Mouse (Mus musculus) intestine, embryonic 14.5 days (tissue): ENCODE measurements around the gene Tbc1d24. TPM values are rescaled to one million over a fixed set of nuclear protein-coding genes. Genes with fewer than 3 reads are reported as not detected.
A peak's percentile ranks its signal among the peaks of the same experiment; 100 is the strongest.

ENCODE experiments used
- ATAC-seq: fragments of 200-750 bp; cut with Nextera tagmentation; replicated peaks from 2 replicates; pipeline ENCODE4 v1.8.0; 2017; ENCODE audit warnings: low read depth, moderate number of reproducible peaks, moderate TSS enrichment, moderate library complexity; ENCODE audit not compliant: low FRiP score, low TSS enrichment
- DNase-seq: peaks from one replicate; pipeline ENCODE4 v3.0.0-alpha.2; 2018; ENCODE audit warnings: low spot score
- H3K27ac ChIP-seq: fragments of 300-500 bp; sonication (generic); 2 replicates; pipeline ENCODE4 v1.5.1; 2014; ENCODE audit warnings: low read depth, mild to moderate bottlenecking, control low read depth
- H3K27me3 ChIP-seq: fragments of 300-500 bp; sonication (generic); replicated peaks from 2 replicates; pipeline ENCODE4 v1.6.1; 2014; ENCODE audit warnings: low read length, control low read depth; ENCODE audit not compliant: control insufficient read depth, insufficient read depth
- H3K36me3 ChIP-seq: fragments of 300-500 bp; sonication (generic); 2 replicates; pipeline ENCODE4 v1.6.1; 2014; ENCODE audit warnings: low read length, control low read depth; ENCODE audit not compliant: control insufficient read depth, insufficient read depth
- H3K4me1 ChIP-seq: fragments of 300-500 bp; sonication (generic); replicated peaks from 2 replicates; pipeline ENCODE4 v1.6.1; 2014; ENCODE audit warnings: low read length, control low read depth, mixed read lengths; ENCODE audit not compliant: control insufficient read depth, insufficient read depth
- H3K4me2 ChIP-seq: fragments of 300-500 bp; sonication (generic); 2 replicates; pipeline ENCODE4 v1.6.1; 2014; ENCODE audit warnings: low read length
- H3K4me3 ChIP-seq: fragments of 300-500 bp; sonication (generic); 2 replicates; pipeline ENCODE4 v1.5.1; 2014; ENCODE audit warnings: low read depth, low read length, control low read depth, mixed read lengths
- H3K9ac ChIP-seq: fragments of 300-500 bp; sonication (generic); 2 replicates; pipeline ENCODE4 v1.6.1; 2014; ENCODE audit warnings: mild to moderate bottlenecking, low read length
- H3K9me3 ChIP-seq: fragments of 300-500 bp; sonication (generic); 2 replicates; pipeline ENCODE4 v1.6.1; 2016; ENCODE audit warnings: low read length, control low read depth; ENCODE audit not compliant: control insufficient read depth
- WGBS: fragments of 180-500 bp; shearing (Covaris S2); extraction: QIAGEN DNeasy Blood & Tissue Kit; methylation state at CpG from one replicate; pipeline ENCODE4 v1.1.7; 2014; 5-methylcytosine and 5-hydroxymethylcytosine counted together
- polyA plus RNA-seq: library from polyadenylated mRNA; unstranded; fragments of >200 nt; fragmentation: Nextera tagmentation; extraction: Ambion mirVana; gene quantifications from 2 replicates; pipeline ENCODE4 v1.2.1, GENCODE M21; 2014

Gene Tbc1d24
- polyA plus RNA-seq, 1 experiment from 2014 or later, result 4.8 TPM

DNA sequence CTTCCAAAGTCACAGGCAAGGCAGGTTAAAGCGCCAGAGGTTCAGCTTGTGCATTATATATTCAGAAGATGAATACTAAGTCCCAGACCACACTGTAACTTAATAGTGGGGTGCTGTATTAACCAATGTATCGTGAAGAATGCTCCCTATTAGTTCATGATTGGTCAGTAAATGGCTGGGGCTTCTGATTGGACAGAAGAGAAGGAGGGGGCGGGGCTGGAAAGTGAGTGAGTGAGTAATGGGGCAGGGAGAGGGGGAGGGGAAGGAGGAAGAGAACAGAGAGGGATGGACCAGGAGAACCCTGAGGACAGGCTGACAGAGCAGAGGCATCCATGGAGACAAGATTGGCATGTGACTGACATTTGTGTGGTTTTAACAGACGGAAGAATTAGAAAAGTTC is 11.5 kb upstream of the Tbc1d24 start:
- no peaks in the 10 kb centered on the region for H3K27me3 ChIP-seq
- DNase-seq (no peak), ATAC-seq (no peak)
- no peak overlapping the region for H3K4me3 ChIP-seq
- peaks cover 33% of the 10 kb centered on the region for H3K36me3 ChIP-seq
- whole genome bisulfite sequencing, result 75% methylated on average over 4 of the region's 4 CpGs
- H3K9me3 ChIP-seq, result no peaks in the 10 kb centered on the region
- H3K4me2 ChIP-seq, result no peak overlapping the region
- no peak overlapping the region for H3K27ac ChIP-seq
- H3K4me1 ChIP-seq, result peaks cover 25% of the 10 kb centered on the region
- H3K9ac ChIP-seq, result no peak overlapping the region

DNA sequence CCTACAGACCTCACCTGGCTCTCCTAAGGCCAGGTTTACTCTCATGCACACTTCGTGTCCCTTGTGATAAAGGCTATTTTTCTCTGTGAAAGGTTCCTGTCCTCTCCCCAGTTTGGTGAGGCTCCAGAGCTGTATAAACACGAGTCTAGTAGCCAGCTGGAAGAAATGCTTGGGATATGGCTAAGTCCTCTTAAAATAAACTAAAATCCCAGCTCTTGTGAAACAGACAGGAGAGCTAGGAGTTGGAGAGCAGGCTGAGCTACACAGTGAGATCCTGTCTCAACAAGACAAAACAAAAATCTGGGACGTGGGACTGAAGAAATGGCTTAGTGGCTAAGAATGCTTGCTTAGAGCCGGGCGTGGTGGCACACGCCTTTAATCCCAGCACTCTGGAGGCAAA is 7.8 kb upstream of the Tbc1d24 start:
- peak overlapping the region; percentile 62; the same call in 1 of the 2 replicates for H3K27ac ChIP-seq
- H3K4me1 ChIP-seq, result peaks cover 46% of the 10 kb centered on the region
- H3K4me2 ChIP-seq, result peak overlapping the region; percentile 90
- peaks cover 30% of the 10 kb centered on the region for H3K36me3 ChIP-seq
- ATAC-seq, result no peak
- WGBS, result 57% methylated on average over 6 of the region's 6 CpGs
- no peak overlapping the region for H3K9ac ChIP-seq
- no peaks in the 10 kb centered on the region for H3K9me3 ChIP-seq
- 0 out of 2 replicates have a peak, but pooled peaks cover 2% of the 10 kb centered on the region for H3K27me3 ChIP-seq
- DNase-seq, result no peak
- no peak overlapping the region for H3K4me3 ChIP-seq

DNA sequence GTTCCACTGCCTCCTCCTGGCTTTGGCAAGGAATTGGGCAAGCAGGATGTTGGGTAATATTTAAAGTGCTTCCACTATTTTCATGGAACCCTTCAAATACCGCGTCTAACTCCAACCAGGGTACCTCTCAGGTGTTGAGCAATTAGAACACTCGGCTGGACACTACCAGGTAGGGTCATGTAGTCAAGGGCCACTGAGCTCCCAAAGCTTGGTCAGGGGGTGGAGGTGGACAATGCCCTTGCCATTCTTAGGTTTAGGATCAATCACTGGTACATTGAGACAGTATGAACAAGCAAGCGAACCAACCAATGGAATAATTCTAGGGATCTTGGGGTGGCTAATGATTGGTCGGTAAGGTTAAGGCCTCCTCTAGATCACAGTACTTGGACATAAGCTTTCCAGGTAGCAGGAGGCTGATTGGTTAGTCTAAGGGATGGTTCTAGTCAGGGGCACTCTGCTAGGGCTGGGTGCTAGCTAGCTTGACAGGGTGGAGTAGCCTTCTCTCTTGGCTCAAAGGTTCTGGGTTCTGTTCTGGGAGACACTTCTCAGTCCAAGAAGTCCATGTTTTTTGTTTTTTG is 7.2 kb upstream of the Tbc1d24 start:
- WGBS, result 37% methylated on average over 5 of the region's 5 CpGs

DNA sequence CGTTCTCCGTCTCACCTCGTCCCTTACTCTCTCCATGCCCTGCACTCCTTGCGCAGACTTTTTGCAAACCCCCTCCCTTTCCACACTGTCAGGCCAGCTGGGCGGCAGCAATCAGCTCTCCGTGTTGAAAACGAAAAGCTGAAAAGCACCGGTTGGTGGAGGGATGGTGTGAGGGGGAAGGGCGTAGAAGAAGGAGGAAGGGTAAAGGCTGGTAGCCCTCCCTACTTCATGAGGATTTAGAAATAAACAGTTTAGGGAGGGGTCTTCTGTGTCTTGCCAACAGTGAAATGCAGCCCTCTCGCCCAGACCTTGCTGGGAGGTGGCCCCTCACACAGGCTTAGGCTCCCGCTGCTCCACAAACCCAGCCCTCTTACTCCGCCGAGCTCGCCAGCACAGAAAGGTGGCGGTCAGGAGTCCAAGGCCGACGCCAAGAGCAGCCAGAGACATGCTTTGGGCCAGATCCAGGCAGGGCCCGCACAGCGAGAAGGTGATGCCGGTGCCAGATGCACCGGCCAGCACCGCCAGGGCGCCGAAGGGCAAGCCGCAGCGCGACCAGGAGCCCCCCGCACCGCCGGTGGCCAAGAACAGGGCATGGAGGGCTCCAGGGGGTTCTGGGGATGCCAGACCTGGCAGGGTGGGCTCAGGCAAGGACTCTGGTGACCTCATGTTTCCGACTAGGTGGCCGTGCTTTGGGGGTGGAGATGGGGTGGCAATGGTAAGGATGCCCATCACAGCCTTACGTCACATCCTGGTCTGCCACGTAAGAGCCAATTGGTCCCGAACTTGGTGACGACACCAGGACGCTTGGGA is 6.5 kb upstream of the Tbc1d24 start:
- peaks cover 59% of the 10 kb centered on the region for H3K4me1 ChIP-seq
- peak overlapping the region; percentile 58 for H3K9ac ChIP-seq
- 3% methylated on average over 37 of the region's 37 CpGs for WGBS
- H3K4me3 ChIP-seq, result peak overlapping the region; percentile 39
- no peaks in the 10 kb centered on the region for H3K9me3 ChIP-seq
- H3K27me3 ChIP-seq, result peaks cover 12% of the 10 kb centered on the region; the same call in 1 of the 2 replicates
- peaks cover 21% of the 10 kb centered on the region for H3K36me3 ChIP-seq
- H3K4me2 ChIP-seq, result peak overlapping the region; percentile 90
- H3K27ac ChIP-seq, result peak overlapping the region; percentile 86
- ATAC-seq, result no peak; the same call in 1 of the 2 replicates
- DNase-seq, result peak; percentile 75

More for the DNA sequence above, 7.2 kb upstream of the Tbc1d24 start:
- H3K9ac ChIP-seq, result no peak overlapping the region
- H3K9me3 ChIP-seq, result no peaks in the 10 kb centered on the region
- H3K36me3 ChIP-seq, result peaks cover 23% of the 10 kb centered on the region
- H3K4me3 ChIP-seq, result peak overlapping the region; percentile 39
- peaks cover 53% of the 10 kb centered on the region for H3K4me1 ChIP-seq
- peak overlapping the region; percentile 86; the same call in 1 of the 2 replicates for H3K27ac ChIP-seq
- DNase-seq (no peak), ATAC-seq (no peak)
- H3K4me2 ChIP-seq, result peak overlapping the region; percentile 90
- peaks cover 9% of the 10 kb centered on the region; the same call in 1 of the 2 replicates for H3K27me3 ChIP-seq

DNA sequence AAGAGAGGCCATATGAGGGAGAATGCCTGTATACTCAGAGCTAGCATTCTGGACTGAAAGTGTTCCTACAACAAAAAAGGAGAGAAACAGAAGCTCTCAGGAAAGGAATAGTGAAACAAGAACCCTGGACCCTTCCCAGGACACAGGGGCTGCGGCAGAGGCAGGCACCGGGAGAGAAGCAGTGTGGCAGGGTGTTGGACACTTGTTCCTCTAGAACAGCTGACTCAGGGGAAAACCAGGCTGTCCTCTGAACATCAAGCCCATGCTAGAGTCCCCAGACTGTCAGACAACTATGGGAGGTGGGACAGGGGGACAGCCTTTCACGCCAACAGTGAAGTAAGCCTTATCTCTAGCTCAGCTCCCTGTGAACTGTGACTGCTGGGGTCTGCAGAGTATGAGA is 5.2 kb upstream of the Tbc1d24 start:
- Histone ChIP-seq H3K27ac (peak overlapping the region; percentile 91; the same call in 1 of the 2 replicates), H3K9ac (no peak overlapping the region), H3K4me1 (peaks cover 70% of the 10 kb centered on the region), H3K4me3 (no peak overlapping the region), H3K4me2 (peak overlapping the region; percentile 90), H3K9me3 (no peaks in the 10 kb centered on the region), H3K27me3 (peaks cover 12% of the 10 kb centered on the region; the same call in 1 of the 2 replicates), H3K36me3 (peaks cover 9% of the 10 kb centered on the region)
- DNase-seq (no peak), ATAC-seq (no peak)
- WGBS, result 83% methylated on average over 3 of the region's 3 CpGs

DNA sequence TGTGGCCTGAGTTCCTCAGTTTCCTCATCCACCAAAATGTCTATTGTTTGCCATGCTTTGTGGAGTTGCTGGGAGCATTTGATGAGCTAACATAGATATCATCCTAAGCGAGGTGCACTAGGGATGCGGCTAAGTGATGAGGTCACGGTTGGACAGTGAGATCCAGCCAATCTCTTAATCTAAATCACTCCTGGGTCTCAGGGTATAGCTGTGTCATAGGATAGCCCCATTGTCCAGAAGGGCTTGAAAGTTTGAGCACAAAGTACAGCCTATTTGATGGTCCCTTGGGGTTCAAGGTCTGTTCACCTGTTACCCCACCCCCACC is 4.5 kb upstream of the Tbc1d24 start:
- Histone ChIP-seq H3K4me3 (peak overlapping the region; percentile 53; the same call in 1 of the 2 replicates), H3K9me3 (no peaks in the 10 kb centered on the region), H3K9ac (no peak overlapping the region), H3K4me1 (peaks cover 71% of the 10 kb centered on the region), H3K27ac (peak overlapping the region; percentile 91), H3K27me3 (peaks cover 12% of the 10 kb centered on the region; the same call in 1 of the 2 replicates), H3K36me3 (peaks cover 2% of the 10 kb centered on the region; the same call in 1 of the 2 replicates), H3K4me2 (peak overlapping the region; percentile 65; the same call in 1 of the 2 replicates)
- DNase-seq (no peak), ATAC-seq (no peak)
- 57% methylated on average over 3 of the region's 3 CpGs for WGBS

DNA sequence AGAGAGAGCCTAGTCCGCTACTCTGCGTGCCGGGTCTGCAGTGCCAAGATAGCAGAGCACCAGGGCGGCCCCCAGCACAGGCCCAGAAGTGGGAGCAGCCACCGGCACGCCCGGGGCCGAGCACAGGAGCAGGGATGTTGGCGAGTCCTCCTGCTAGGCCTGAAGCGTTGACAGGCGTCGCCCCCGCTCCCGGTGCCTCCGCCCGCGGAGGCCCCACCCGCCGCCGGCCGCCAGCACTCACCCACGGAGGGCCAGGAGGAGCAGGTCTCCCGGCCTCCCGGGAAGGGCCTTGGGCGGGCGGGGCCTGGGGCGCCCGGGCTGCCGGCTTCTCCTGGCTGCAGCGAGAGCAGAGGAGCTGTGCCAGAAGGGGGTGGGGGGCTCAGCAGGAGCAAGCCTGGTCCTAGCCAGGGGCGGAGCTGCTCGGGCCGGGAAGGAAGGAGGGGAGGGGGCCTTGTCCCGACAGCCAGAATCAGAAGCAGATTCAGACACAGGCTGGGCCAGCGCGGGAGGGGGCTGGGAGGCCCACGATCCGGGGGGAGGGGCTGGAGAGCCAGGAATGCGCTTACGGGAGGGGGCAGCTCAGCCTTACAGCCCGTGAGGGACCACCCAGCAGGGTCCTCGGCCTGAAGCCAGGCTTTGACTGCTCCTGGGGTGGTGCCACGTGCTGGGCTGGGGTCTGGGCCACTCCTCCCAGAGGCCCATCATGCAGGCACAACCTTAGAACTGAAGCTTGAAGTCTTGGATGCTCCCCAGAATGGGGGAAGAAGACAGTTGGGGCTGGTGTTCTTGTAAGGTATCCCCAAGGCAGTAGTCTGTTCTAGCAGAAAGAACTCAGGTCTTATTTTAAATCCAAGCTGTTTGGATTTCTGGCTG is 3.9 kb upstream of the Tbc1d24 start, which contains the start of gene Ntn3:
Gene Ntn3 (minus strand): TSS at position 489 of the 873 bp plus-strand sequence.
- peaks cover 77% of the 10 kb centered on the region for H3K4me1 ChIP-seq

DNA sequence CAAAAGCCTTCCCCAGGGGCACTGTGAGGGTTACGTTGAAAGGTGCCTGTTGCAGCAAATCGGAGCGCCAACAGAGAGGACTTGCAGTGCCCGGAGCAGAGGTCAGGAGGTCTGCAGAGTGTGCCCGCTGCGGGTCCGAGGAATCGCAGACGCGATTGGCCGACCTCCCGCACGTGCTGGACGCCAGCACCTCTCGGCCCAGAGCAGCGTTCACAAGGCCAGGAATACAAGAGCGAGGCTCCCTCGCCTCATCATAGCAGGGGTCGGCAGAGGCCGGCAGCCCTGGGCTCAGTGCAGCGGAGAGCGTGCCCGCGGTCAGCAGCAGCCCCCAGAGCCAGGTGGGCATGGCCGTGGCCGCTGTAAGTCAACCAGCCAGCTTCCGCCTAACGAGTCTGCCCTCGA is 3.3 kb upstream of the Tbc1d24 start:
- 6% methylated on average over 29 of the region's 29 CpGs for WGBS
- Histone ChIP-seq H3K27ac (peak overlapping the region; percentile 91), H3K27me3 (peaks cover 12% of the 10 kb centered on the region; the same call in 1 of the 2 replicates), H3K36me3 (no peaks in the 10 kb centered on the region), H3K9ac (peak overlapping the region; percentile 64), H3K4me2 (peak overlapping the region; percentile 65), H3K9me3 (no peaks in the 10 kb centered on the region), H3K4me1 (peaks cover 84% of the 10 kb centered on the region), H3K4me3 (peak overlapping the region; percentile 53)
- DNase-seq, result no peak
- no peak for ATAC-seq

More for the DNA sequence above, 3.9 kb upstream of the Tbc1d24 start, which contains the start of gene Ntn3:
- Histone ChIP-seq H3K4me2 (peak within 1 kb of the TSS; percentile 65), H3K9ac (peak within 1 kb of the TSS; percentile 64), H3K4me3 (peak within 1 kb of the TSS; percentile 53), H3K36me3 (no peaks in the 10 kb centered on the region), H3K27me3 (peaks cover 12% of the 10 kb centered on the region; the same call in 1 of the 2 replicates), H3K27ac (peak within 1 kb of the TSS; percentile 91), H3K9me3 (no peaks in the 10 kb centered on the region)
- DNase-seq (peak; percentile 87), ATAC-seq (peak; percentile 50)
- under 1% methylated on average over 40 of the region's 43 CpGs for WGBS
